Mouse (Mus musculus): ENCODE data around the gene Sgo2a. TPM values are rescaled to one million over a fixed set of nuclear protein-coding genes. Genes with fewer than 3 reads are reported as not detected.

The Sgo2a gene
- polyA plus RNA-seq, 1 experiment from 2014 or later = 4.4 TPM

GRCm38 (mm10) chr1:58070091-58070490 is 74.3 kb downstream of the Sgo2a start:
- Histone ChIP-seq H3K4me1 (replicated peaks; ENCODE audit: control insufficient read depth, insufficient read depth) (no peaks in the 10 kb centered on the region), H3K4me2 (replicated peaks; ENCODE audit: low read depth) (no peak overlapping the region), H3K36me3 (ENCODE audit: control insufficient read depth, insufficient read depth, low read length) (no peaks in the 10 kb centered on the region), H3K27ac (replicated peaks) (no peak overlapping the region), H3K27me3 (ENCODE audit: control insufficient read depth, insufficient read depth, low read length) (no peaks in the 10 kb centered on the region), H3K9ac (ENCODE audit: low read length) (no peak overlapping the region), H3K9me3 (ENCODE audit: control insufficient read depth, low read length) (no peaks in the 10 kb centered on the region), H3K4me3 (ENCODE audit: low read depth, low read length) (no peak overlapping the region)
- no peak for TF ChIP-seq EP300 (optimal IDR thresholded peaks at IDR 0.05)
- no peak for TF ChIP-seq CTCF (IDR thresholded peaks at IDR 0.05; ENCODE audit: low read depth)
- DNase-seq (ENCODE audit: low spot score) = no peak
- 92% methylated on average over 11 of the region's 11 CpGs for whole genome bisulfite sequencing
- no peak for ATAC-seq (ENCODE audit: low FRiP score, low TSS enrichment)

- Histone ChIP-seq H3K4me1 (replicated peaks; ENCODE audit: control insufficient read depth, insufficient read depth) (no peaks in the 10 kb centered on the region), H3K36me3 (ENCODE audit: control insufficient read depth, insufficient read depth, low read length) (no peaks in the 10 kb centered on the region), H3K9ac (ENCODE audit: low read length) (no peak overlapping the region), H3K9me3 (ENCODE audit: control insufficient read depth, low read length) (no peaks in the 10 kb centered on the region), H3K4me2 (replicated peaks; ENCODE audit: low read depth) (no peak overlapping the region), H3K27me3 (ENCODE audit: control insufficient read depth, insufficient read depth, low read length) (no peaks in the 10 kb centered on the region), H3K4me3 (ENCODE audit: low read depth, low read length) (no peak overlapping the region), H3K27ac (replicated peaks) (no peak overlapping the region)
- ATAC-seq (ENCODE audit: low FRiP score, low TSS enrichment) = no peak
- 74% methylated on average over 9 of the region's 9 CpGs for WGBS
- DNase-seq (ENCODE audit: low spot score) = no peak
- TF ChIP-seq EP300 (optimal IDR thresholded peaks at IDR 0.05) (no peak), CTCF (IDR thresholded peaks at IDR 0.05; ENCODE audit: low read depth) (no peak)
Measured at GRCm38 (mm10) chr1:58071006-58071405, 75.2 kb downstream of the Sgo2a start.

- ATAC-seq (ENCODE audit: low FRiP score, low TSS enrichment) = no peak
- Histone ChIP-seq H3K9ac (ENCODE audit: low read length) (no peak overlapping the region), H3K27me3 (ENCODE audit: control insufficient read depth, insufficient read depth, low read length) (no peaks in the 10 kb centered on the region), H3K4me3 (ENCODE audit: low read depth, low read length) (no peak overlapping the region), H3K9me3 (ENCODE audit: control insufficient read depth, low read length) (no peaks in the 10 kb centered on the region), H3K27ac (replicated peaks) (no peak overlapping the region), H3K36me3 (ENCODE audit: control insufficient read depth, insufficient read depth, low read length) (no peaks in the 10 kb centered on the region), H3K4me2 (replicated peaks; ENCODE audit: low read depth) (no peak overlapping the region), H3K4me1 (replicated peaks; ENCODE audit: control insufficient read depth, insufficient read depth) (no peaks in the 10 kb centered on the region)
- DNase-seq (ENCODE audit: low spot score) = no peak
- TF ChIP-seq CTCF (IDR thresholded peaks at IDR 0.05; ENCODE audit: low read depth) (no peak), EP300 (optimal IDR thresholded peaks at IDR 0.05) (no peak)
- WGBS = 40% methylated on average over 1 of the region's 1 CpGs
Measured at GRCm38 (mm10) chr1:58071509-58071908, 75.7 kb downstream of the Sgo2a start.

GRCm38 (mm10) chr1:58072416-58072815 is 76.6 kb downstream of the Sgo2a start:
- Histone ChIP-seq H3K36me3 (ENCODE audit: control insufficient read depth, insufficient read depth, low read length) (no peaks in the 10 kb centered on the region), H3K9me3 (ENCODE audit: control insufficient read depth, low read length) (no peaks in the 10 kb centered on the region), H3K4me2 (replicated peaks; ENCODE audit: low read depth) (no peak overlapping the region), H3K27me3 (ENCODE audit: control insufficient read depth, insufficient read depth, low read length) (no peaks in the 10 kb centered on the region), H3K9ac (ENCODE audit: low read length) (no peak overlapping the region), H3K4me1 (replicated peaks; ENCODE audit: control insufficient read depth, insufficient read depth) (no peaks in the 10 kb centered on the region), H3K27ac (replicated peaks) (no peak overlapping the region), H3K4me3 (ENCODE audit: low read depth, low read length) (no peak overlapping the region)
- WGBS = 60% methylated on average over 2 of the region's 2 CpGs
- DNase-seq (ENCODE audit: low spot score) (no peak), ATAC-seq (ENCODE audit: low FRiP score, low TSS enrichment) (no peak)
- TF ChIP-seq EP300 (optimal IDR thresholded peaks at IDR 0.05) (no peak), CTCF (IDR thresholded peaks at IDR 0.05; ENCODE audit: low read depth) (no peak)

GRCm38 (mm10) chr1:58072991-58073730 is 77.4 kb downstream of the Sgo2a start:
- DNase-seq (ENCODE audit: low spot score) (no peak), ATAC-seq (ENCODE audit: low FRiP score, low TSS enrichment) (no peak)
- H3K4me3 ChIP-seq (ENCODE audit: low read depth, low read length) = no peak overlapping the region
- no peaks in the 10 kb centered on the region for H3K36me3 ChIP-seq (ENCODE audit: control insufficient read depth, insufficient read depth, low read length)
- H3K9ac ChIP-seq (ENCODE audit: low read length) = no peak overlapping the region
- H3K9me3 ChIP-seq (ENCODE audit: control insufficient read depth, low read length) = no peaks in the 10 kb centered on the region
- no peak overlapping the region for H3K27ac ChIP-seq (replicated peaks)
- TF ChIP-seq CTCF (IDR thresholded peaks at IDR 0.05; ENCODE audit: low read depth) = no peak
- TF ChIP-seq EP300 (optimal IDR thresholded peaks at IDR 0.05) = no peak
- 66% methylated on average over 12 of the region's 12 CpGs for WGBS
- no peaks in the 10 kb centered on the region for H3K4me1 ChIP-seq (replicated peaks; ENCODE audit: control insufficient read depth, insufficient read depth)
- H3K27me3 ChIP-seq (ENCODE audit: control insufficient read depth, insufficient read depth, low read length) = no peaks in the 10 kb centered on the region
- no peak overlapping the region for H3K4me2 ChIP-seq (replicated peaks; ENCODE audit: low read depth)

GRCm38 (mm10) chr1:58074266-58074665 is 78.5 kb downstream of the Sgo2a start:
- ATAC-seq (ENCODE audit: low FRiP score, low TSS enrichment) = no peak
- Histone ChIP-seq H3K9ac (ENCODE audit: low read length) (no peak overlapping the region), H3K9me3 (ENCODE audit: control insufficient read depth, low read length) (no peaks in the 10 kb centered on the region), H3K4me3 (ENCODE audit: low read depth, low read length) (no peak overlapping the region), H3K36me3 (ENCODE audit: control insufficient read depth, insufficient read depth, low read length) (no peaks in the 10 kb centered on the region), H3K4me1 (replicated peaks; ENCODE audit: control insufficient read depth, insufficient read depth) (no peaks in the 10 kb centered on the region), H3K4me2 (replicated peaks; ENCODE audit: low read depth) (no peak overlapping the region), H3K27me3 (ENCODE audit: control insufficient read depth, insufficient read depth, low read length) (no peaks in the 10 kb centered on the region), H3K27ac (replicated peaks) (no peak overlapping the region)
- DNase-seq (ENCODE audit: low spot score) = no peak
- 82% methylated on average over 2 of the region's 2 CpGs for WGBS
- no peak for TF ChIP-seq EP300 (optimal IDR thresholded peaks at IDR 0.05)
- no peak for TF ChIP-seq CTCF (IDR thresholded peaks at IDR 0.05; ENCODE audit: low read depth)

Other genes with a start within 250 kb of the Sgo2a start
- 59.4 and 73.8 TPM in 2 replicates for gene Spats2l, start 221.8 kb upstream of the Sgo2a start, polyA plus RNA-seq (2015; fragmentation: Nextera tagmentation; extraction: Ambion mirVana)
- 7.5 and 8.1 TPM in 2 replicates for gene Kctd18, start 23.0 kb downstream of the Sgo2a start, polyA plus RNA-seq (2015; fragmentation: Nextera tagmentation; extraction: Ambion mirVana)
- gene Aox1, start 34.0 kb downstream of the Sgo2a start, polyA plus RNA-seq (2015; fragmentation: Nextera tagmentation; extraction: Ambion mirVana) = 0.15 and 0.22 TPM in 2 replicates
- 0.62 and 0.70 TPM in 2 replicates for gene Aox3, start 117.2 kb downstream of the Sgo2a start, polyA plus RNA-seq (2015; fragmentation: Nextera tagmentation; extraction: Ambion mirVana)
- 24.8 and 26.3 TPM in 2 replicates for gene Aox4, start 214.4 kb downstream of the Sgo2a start, polyA plus RNA-seq (2015; fragmentation: Nextera tagmentation; extraction: Ambion mirVana)